Mouse (Mus musculus) left cerebral cortex, postnatal 4 days (tissue): ENCODE results near the gene Aqp11. TPM values are rescaled to one million over a fixed set of nuclear protein-coding genes. Genes with fewer than 3 reads are reported as not detected.
A peak's percentile ranks its signal among the peaks of the same experiment; 100 is the strongest.

Experiments used
- DNase-seq: peaks from one replicate; pipeline ENCODE4 v3.0.0-alpha.2; 2022
- intact Hi-C: fragments of 180-260 bp; cut with DNase I; formaldehyde crosslinking; loops from one replicate; pipeline ENCODE4 v1.15.1; 2025
- total RNA-seq, 2 experiments: library from RNA; stranded (reverse); gene quantifications; 2 replicates each; pipeline ENCODE4 v1.2.3; 2021

Gene Aqp11
- total RNA-seq, 2 experiments from 2014 or later, result 15.5 to 18.0 TPM

- intact Hi-C loops, result loop anchor here (1.0 to 10.0 kb wide), 2 partner anchors 229 to 377 kb away; no protein-coding TSS in a partner anchor
- DNase-seq, result peak; percentile 81
These were observed 9.9 kb upstream of the Aqp11 start for GRCm38 (mm10) chr7:97747787-97748497.

- intact Hi-C loops, result loop anchor here (10.0 kb wide), 1 partner anchor 378 kb away; no protein-coding TSS in a partner anchor
- no peak for DNase-seq
These were observed 9.2 kb upstream of the Aqp11 start for GRCm38 (mm10) chr7:97747176-97747707.

GRCm38 (mm10) chr7:97745299-97745698, 7.2 kb upstream of the Aqp11 start:
- peak; percentile 62 for DNase-seq
- intact Hi-C loops, result loop anchor here (10.0 kb wide), 1 partner anchor 380 kb away; no protein-coding TSS in a partner anchor

DNA sequence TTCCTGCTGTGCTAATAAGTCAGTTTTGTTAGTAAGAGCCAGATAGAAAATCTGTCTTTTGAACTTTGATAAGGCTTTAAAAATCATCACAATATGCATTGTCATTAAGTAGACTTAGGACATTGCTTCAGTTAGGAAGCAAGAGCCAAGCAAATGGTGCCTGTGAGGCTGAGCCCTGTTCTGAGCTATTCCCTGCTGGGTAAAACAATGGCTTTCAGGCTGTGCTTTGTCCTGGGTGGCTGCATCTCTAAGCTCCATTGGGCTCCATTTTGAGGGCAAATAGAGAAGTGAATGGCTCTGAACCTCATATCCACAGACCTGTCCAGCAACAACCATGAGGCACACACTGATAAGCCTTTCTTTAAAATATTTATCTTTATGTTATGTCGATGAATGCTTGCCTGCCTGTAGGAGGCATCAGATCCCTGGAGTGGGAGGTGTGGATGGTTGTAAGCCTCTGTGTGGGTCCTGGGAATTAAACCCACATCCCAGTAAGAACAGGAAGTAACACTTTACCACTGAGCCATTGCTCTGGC, 3.7 kb upstream of the Aqp11 start:
- intact Hi-C loops, result loop anchor here (10.0 kb wide), 1 partner anchor 383 kb away; no protein-coding TSS in a partner anchor
- no peak for DNase-seq

GRCm38 (mm10) chr7:97740948-97741347, 2.9 kb upstream of the Aqp11 start:
- intact Hi-C loops, result loop anchor here (10.0 kb wide), 1 partner anchor 384 kb away; no protein-coding TSS in a partner anchor

DNA sequence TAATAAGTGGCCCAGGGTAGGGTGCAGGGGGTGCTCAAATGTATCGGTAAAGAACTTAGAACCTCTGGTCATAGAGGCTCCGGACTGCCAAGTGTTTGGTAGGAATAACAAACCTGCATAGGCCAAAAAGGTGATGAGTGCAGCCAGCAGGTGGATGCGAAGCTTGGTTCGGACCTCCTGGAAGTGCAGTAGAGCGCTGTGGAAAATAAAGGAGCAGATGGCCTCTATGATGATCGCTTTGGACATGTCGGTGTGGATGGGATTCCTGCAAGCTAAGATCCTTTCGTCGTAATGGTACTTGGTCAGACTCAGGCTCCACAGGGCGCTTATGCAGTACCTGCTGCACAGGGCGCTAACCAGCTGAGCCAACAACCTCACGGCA, 842 bp downstream of the Aqp11 start:
- no peak for DNase-seq
- intact Hi-C loops, result no loop called here

More at GRCm38 (mm10) chr7:97740948-97741347, 2.9 kb upstream of the Aqp11 start:
- DNase-seq, result no peak

GRCm38 (mm10) chr7:97735886-97736420, 2.1 kb downstream of the Aqp11 start:
- intact Hi-C loops, result no loop called here
- DNase-seq, result no peak

GRCm38 (mm10) chr7:97735021-97735420, 3.1 kb downstream of the Aqp11 start:
- intact Hi-C loops, result no loop called here
- DNase-seq, result no peak

DNA sequence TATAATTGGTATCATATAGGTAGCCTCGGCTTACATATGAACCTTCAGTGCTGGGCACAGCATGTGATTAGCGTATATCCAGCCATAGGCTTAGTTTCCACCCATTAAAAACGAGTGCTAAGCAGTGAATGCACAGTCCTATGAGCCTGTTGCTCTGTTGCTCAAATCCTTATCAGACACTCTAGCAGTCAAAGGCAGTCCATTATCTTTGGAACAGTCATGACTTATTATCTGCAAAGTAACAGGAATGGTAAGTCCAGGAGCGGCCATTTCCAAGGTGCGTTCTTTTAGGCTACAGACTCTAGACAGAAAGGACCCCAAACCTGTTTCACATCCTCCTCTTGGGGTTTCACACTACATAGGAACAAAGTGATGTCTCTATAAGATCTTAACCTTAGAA, 4.5 kb downstream of the Aqp11 start:
- no peak for DNase-seq
- intact Hi-C loops, result no loop called here

DNA sequence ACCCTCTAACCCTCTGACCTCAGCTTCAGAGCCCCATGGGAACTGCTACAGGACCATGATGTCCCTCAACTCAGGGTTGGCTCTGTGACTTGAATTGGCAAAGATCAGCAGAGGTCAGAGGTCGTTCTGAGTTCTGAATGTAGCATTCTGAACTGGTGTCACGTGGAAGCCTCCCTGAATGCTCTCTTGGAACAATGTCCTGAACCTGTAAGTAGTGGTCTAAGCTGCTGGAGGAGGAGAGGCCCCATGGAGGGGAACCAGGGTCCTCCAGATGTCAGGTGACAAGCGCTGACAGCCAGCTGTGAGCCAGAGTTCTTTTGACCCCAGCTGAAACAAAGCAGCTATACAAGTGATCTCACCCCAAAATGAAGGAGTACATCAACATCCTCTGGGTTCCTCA, 7.7 kb downstream of the Aqp11 start:
- intact Hi-C loops, result no loop called here
- DNase-seq, result no peak

- DNase-seq, result no peak
- intact Hi-C loops, result no loop called here
These were observed 9.1 kb downstream of the Aqp11 start for GRCm38 (mm10) chr7:97728666-97729614.

GRCm38 (mm10) chr7:97726778-97727177, 11.3 kb downstream of the Aqp11 start:
- intact Hi-C loops, result no loop called here
- DNase-seq, result no peak

GRCm38 (mm10) chr7:97726080-97726479, 12.0 kb downstream of the Aqp11 start:
- intact Hi-C loops, result no loop called here
- no peak for DNase-seq

DNA sequence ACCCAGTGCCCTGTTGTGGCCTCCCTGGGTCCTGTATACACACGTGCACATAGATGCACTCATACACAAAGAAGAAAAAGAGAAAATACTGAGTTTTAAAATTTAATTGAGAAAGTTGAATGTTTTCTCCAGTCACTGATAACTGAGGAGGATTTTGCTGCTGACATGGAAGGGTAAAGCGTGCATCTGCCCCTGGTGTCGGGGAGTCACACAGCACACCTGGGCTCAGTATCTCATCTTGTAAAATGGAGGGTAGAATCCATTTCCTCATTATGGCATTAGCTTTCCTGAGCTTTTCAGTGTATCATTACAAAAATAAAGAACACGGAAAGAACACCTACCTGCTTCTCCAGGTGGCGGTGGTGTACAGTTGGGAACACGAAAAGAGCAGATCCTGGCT, 12.7 kb downstream of the Aqp11 start:
- intact Hi-C loops, result no loop called here

GRCm38 (mm10) chr7:97723646-97724538, 14.2 kb downstream of the Aqp11 start:
- no peak for DNase-seq
- intact Hi-C loops, result no loop called here

More for the DNA sequence above, 12.7 kb downstream of the Aqp11 start:
- DNase-seq, result no peak

DNA sequence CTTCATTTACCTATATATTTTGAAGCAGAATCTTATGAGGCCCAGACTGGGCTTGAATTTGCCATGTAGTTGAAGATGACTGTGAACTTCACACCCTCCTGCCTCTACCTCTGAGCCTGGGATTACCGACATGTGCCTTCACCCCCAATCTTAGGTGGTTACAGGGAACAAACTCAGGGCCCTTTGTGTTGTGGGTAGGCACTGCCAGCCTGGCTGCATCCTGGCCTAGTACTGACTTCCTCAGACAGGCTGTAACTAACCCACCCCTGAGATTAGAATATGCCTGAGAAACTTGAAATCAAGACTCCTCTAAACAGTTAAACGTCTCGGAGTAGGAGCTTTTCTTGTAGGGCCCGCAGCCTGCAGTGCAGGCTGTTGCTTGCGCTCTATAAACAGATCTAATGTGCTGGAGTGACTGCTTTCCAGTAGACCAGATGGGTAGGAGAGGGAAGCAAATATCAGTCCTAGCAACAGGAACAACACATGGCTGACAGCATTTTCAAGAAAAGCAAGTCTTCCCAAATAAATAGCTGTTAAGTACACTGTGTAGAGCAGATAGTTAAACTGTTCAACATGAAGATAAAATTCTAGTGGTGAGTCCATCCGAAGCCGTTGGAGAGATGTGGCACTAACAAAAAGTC, 15.7 kb downstream of the Aqp11 start:
- DNase-seq, result no peak
- intact Hi-C loops, result no loop called here

DNA sequence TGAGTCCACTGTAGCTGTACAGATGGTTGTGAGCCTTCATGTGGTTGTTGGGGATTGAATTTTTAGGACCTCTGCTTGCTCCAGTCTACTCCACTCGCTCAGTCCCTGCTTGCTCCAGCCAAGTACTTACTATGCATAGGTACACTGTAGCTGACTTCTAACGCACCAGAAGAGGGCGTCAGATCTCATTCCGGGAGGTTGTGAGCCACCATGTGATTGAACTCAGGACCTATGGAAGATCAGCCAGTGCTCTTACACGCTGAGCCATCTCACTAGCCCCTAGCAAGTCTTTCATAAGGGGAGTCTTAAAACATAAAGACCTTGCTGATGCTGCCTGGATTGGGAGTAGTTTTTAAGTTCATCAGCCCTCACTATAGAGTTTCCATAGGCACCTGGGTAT, 18.0 kb downstream of the Aqp11 start:
- DNase-seq, result no peak
- intact Hi-C loops, result no loop called here

DNA sequence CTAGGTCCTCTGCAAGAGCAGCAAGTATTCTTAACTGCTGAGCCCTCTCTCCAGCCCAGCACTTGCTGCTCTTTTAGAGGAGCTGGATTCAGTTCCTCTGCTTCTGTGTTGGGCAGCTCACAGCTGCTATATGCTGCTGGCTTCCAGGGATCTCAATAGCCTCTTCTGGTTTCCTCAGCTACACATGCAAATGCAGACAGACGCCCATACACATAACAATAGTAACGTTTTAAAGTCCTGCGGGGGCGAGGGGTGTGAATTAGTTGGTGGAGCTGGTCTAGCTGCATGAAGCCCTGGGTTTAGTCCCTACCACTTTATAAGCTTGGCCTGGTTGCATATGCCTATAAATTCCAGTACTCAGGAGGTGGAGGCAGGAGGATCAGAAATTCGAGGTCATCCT, 19.0 kb downstream of the Aqp11 start:
- intact Hi-C loops, result no loop called here
- DNase-seq, result no peak

DNA sequence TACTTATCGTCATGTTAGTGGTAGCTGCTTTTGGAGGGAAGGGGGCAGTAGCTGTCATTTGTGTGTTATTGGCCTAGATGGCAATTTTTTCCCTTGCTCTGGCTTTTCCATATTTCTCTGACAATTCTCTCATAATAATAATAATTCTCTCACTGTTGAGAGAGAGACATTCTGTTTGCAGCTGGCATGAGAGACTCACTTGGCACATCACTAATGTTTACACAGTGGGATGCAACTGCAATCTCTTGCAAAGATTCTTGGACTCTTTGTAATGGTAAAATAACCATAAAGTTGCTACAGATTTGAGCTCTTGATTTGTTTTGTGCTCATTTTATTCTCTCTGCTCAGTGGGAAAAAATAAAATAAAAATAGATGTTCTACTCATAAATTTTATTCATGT, 20.8 kb downstream of the Aqp11 start:
- intact Hi-C loops, result no loop called here

More for the DNA sequence above, 20.8 kb downstream of the Aqp11 start:
- DNase-seq, result no peak
